Mouse (Mus musculus): ENCODE measurements at regions not wholly inside any gene's neighbourhood (a gene's known extent, or its start where the extent isn't known, plus 50 kb on each side); places are given as distances from the start of the nearest gene placed in this dataset.

DNA sequence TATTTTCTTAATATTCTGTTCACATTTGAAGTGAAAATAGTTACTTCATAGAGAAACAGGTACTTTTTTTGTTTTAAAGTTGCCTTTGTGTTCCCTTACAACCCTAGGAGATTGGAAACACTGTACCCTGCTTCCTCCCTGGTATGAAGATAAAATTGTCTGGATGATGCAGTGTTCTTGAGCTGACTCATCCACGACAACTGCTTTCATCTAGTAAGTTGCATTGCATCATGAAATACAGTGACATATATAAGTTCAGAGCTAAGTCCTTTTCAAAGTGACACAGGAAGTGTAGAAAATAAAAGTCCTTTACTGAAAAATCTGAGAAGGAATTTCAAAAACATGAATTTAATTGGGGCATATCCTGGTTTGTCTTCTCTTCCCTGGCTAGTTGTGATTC, 68.9 kb upstream of the Kcna4 start:
- no peak overlapping the region for H3K4me3 ChIP-seq (replicated peaks; ENCODE audit: low read depth, low read length)
- no peaks in the 10 kb centered on the region for H3K4me1 ChIP-seq (replicated peaks; ENCODE audit: insufficient read depth, low read length)
- no peak overlapping the region for H3K4me2 ChIP-seq (ENCODE audit: low read length)
- no peak overlapping the region for H3K27ac ChIP-seq
- DNase-seq (ENCODE audit: low spot score) (no peak), ATAC-seq (replicated peaks; ENCODE audit: low FRiP score, low read depth) (no peak)
- WGBS, result 73% methylated on average over 1 of the region's 1 CpGs
- no peaks in the 10 kb centered on the region for H3K9me3 ChIP-seq (replicated peaks; ENCODE audit: low read length)
- H3K36me3 ChIP-seq (ENCODE audit: insufficient read depth, low read length), result no peaks in the 10 kb centered on the region
- no peaks in the 10 kb centered on the region for H3K27me3 ChIP-seq (ENCODE audit: insufficient read depth, low read length)
- no peak overlapping the region for H3K9ac ChIP-seq (ENCODE audit: low read depth, low read length)
- no peak for TF ChIP-seq CTCF (IDR thresholded peaks at IDR 0.05; ENCODE audit: low read depth)

DNA sequence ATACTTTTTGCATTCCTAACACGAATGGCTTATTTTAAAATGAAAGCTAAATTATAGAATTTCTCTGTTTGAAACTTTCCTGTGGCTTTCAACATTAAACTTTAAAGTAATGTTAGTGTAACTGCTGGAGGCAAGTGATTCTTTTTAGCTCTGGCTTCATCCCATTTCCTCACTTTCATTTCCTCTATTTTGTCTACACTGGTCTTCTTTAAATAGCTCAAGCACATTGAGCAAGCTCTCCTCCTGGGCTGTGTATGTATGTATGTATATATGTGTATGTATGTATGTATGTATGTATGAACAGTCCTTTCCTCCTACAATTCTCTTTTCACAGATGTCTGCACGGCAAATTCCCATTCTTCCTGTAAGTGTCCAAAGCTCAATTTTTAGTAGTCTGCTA, 65.8 kb upstream of the Kcna4 start:
- no peaks in the 10 kb centered on the region for H3K27me3 ChIP-seq (ENCODE audit: insufficient read depth, low read length)
- no peak overlapping the region for H3K27ac ChIP-seq
- no peak overlapping the region for H3K9ac ChIP-seq (ENCODE audit: low read depth, low read length)
- H3K4me3 ChIP-seq (replicated peaks; ENCODE audit: low read depth, low read length), result no peak overlapping the region
- H3K9me3 ChIP-seq (replicated peaks; ENCODE audit: low read length), result no peaks in the 10 kb centered on the region
- ATAC-seq (replicated peaks; ENCODE audit: low FRiP score, low read depth) (no peak), DNase-seq (ENCODE audit: low spot score) (no peak)
- H3K36me3 ChIP-seq (ENCODE audit: insufficient read depth, low read length), result no peaks in the 10 kb centered on the region
- H3K4me2 ChIP-seq (ENCODE audit: low read length), result no peak overlapping the region
- H3K4me1 ChIP-seq (replicated peaks; ENCODE audit: insufficient read depth, low read length), result no peaks in the 10 kb centered on the region
- no peak for TF ChIP-seq CTCF (IDR thresholded peaks at IDR 0.05; ENCODE audit: low read depth)
- 64% methylated on average over 2 of the region's 2 CpGs for WGBS

DNA sequence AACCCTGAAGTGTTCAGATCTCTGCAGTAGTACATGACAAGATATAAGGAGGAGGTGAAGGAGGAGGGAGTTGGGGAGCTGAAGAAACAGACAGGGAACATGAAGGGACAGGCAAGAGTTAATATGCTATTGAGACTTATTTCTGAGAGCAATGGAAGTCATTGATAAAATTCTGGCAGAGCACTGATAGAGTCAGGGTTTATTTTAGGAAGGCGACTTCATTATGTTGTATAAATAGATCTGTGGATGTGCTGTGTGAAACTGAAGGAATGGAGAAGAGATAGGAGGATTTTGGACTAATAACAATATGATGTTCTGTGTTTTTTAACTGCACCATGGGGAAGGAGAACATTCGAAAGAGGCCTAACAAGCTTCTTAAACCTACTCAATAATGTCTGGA, 63.0 kb upstream of the Kcna4 start:
- Histone ChIP-seq H3K9ac (ENCODE audit: low read depth, low read length) (no peak overlapping the region), H3K27me3 (ENCODE audit: insufficient read depth, low read length) (no peaks in the 10 kb centered on the region), H3K27ac (no peak overlapping the region), H3K9me3 (replicated peaks; ENCODE audit: low read length) (no peaks in the 10 kb centered on the region), H3K4me1 (replicated peaks; ENCODE audit: insufficient read depth, low read length) (no peaks in the 10 kb centered on the region), H3K4me2 (ENCODE audit: low read length) (no peak overlapping the region), H3K4me3 (replicated peaks; ENCODE audit: low read depth, low read length) (no peak overlapping the region), H3K36me3 (ENCODE audit: insufficient read depth, low read length) (no peaks in the 10 kb centered on the region)
- ATAC-seq (replicated peaks; ENCODE audit: low FRiP score, low read depth) (no peak), DNase-seq (ENCODE audit: low spot score) (no peak)
- no peak for TF ChIP-seq CTCF (IDR thresholded peaks at IDR 0.05; ENCODE audit: low read depth)
- 85% methylated on average over 2 of the region's 2 CpGs for WGBS

DNA sequence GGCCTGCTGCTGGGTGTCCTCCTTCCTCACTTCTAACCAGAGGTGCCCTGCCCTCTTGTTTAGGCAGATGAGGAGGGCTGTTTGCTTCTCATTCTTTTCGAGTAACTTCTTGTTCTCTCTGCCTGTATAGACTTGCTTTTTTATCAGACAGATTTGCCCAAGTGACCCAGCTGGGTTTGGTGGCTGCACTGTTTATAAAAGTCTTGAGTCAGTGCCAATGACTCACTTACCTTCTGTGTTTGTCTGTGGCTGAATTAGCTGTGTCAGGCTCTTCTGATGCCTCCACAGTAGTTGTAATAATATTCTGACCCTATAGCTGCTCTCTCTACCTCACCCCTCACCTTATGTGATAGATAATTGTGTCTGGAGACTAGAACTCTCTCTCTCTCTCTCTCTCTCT, 62.2 kb upstream of the Kcna4 start:
- no peak for TF ChIP-seq CTCF (IDR thresholded peaks at IDR 0.05; ENCODE audit: low read depth)
- ATAC-seq (replicated peaks; ENCODE audit: low FRiP score, low read depth) (no peak), DNase-seq (ENCODE audit: low spot score) (no peak)
- no peak overlapping the region for H3K9ac ChIP-seq (ENCODE audit: low read depth, low read length)
- no peaks in the 10 kb centered on the region for H3K9me3 ChIP-seq (replicated peaks; ENCODE audit: low read length)
- no peaks in the 10 kb centered on the region for H3K4me1 ChIP-seq (replicated peaks; ENCODE audit: insufficient read depth, low read length)
- no peaks in the 10 kb centered on the region for H3K27me3 ChIP-seq (ENCODE audit: insufficient read depth, low read length)
- WGBS, result 55% methylated on average over 1 of the region's 1 CpGs
- no peaks in the 10 kb centered on the region for H3K36me3 ChIP-seq (ENCODE audit: insufficient read depth, low read length)
- no peak overlapping the region for H3K27ac ChIP-seq
- no peak overlapping the region for H3K4me2 ChIP-seq (ENCODE audit: low read length)
- no peak overlapping the region for H3K4me3 ChIP-seq (replicated peaks; ENCODE audit: low read depth, low read length)

DNA sequence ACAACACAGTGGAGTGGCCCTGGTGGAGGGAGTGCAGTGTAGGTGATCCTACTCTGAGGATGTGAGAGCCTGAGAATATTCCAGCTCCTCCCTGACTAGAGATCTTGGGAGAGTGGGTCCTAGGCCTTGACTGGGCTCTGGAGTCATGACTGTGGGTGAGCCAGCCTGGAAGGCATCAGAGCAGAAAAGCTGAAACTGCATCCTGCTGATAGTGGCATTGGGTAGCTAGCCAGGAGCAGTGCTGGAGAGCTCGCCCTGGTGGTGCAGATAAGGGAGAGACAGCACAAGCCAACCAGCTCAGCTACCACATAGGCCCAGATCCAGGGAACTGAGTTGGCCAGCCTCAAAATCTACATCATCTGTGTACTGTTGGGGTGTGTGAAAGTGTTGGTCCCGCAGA, 58.8 kb upstream of the Kcna4 start:
- Histone ChIP-seq H3K4me3 (replicated peaks; ENCODE audit: low read depth, low read length) (no peak overlapping the region), H3K9ac (ENCODE audit: low read depth, low read length) (no peak overlapping the region), H3K27me3 (ENCODE audit: insufficient read depth, low read length) (no peaks in the 10 kb centered on the region), H3K4me1 (replicated peaks; ENCODE audit: insufficient read depth, low read length) (no peaks in the 10 kb centered on the region), H3K27ac (no peak overlapping the region), H3K4me2 (ENCODE audit: low read length) (no peak overlapping the region), H3K36me3 (ENCODE audit: insufficient read depth, low read length) (no peaks in the 10 kb centered on the region), H3K9me3 (replicated peaks; ENCODE audit: low read length) (no peaks in the 10 kb centered on the region)
- no peak for TF ChIP-seq CTCF (IDR thresholded peaks at IDR 0.05; ENCODE audit: low read depth)
- 80% methylated on average over 2 of the region's 2 CpGs for WGBS
- DNase-seq (ENCODE audit: low spot score), result no peak
- ATAC-seq (replicated peaks; ENCODE audit: low FRiP score, low read depth), result no peak

DNA sequence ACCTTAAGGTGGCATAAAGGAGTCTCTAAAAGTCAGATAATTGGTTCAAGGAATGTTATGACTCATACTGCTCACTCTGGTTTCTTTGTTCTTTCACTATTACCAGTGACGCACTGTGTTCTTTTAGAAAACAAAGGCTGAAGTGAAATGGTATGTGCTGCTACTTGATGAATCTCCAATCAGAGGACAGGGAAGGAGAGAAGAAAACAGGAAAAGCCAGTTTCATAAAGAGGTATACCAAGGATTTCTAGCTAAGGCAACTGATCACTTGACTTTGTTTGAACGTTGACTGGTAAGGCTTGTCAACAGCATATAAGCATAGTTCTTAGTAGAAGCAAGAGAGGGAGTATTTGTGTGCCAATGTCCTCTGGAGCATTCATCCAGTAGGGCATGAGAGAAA, 57.6 kb upstream of the Kcna4 start:
- no peak for ATAC-seq (replicated peaks; ENCODE audit: low FRiP score, low read depth)
- no peak overlapping the region for H3K27ac ChIP-seq
- no peaks in the 10 kb centered on the region for H3K36me3 ChIP-seq (ENCODE audit: insufficient read depth, low read length)
- TF ChIP-seq CTCF (IDR thresholded peaks at IDR 0.05; ENCODE audit: low read depth), result no peak
- H3K9ac ChIP-seq (ENCODE audit: low read depth, low read length), result no peak overlapping the region
- H3K4me3 ChIP-seq (replicated peaks; ENCODE audit: low read depth, low read length), result no peak overlapping the region
- no peaks in the 10 kb centered on the region for H3K9me3 ChIP-seq (replicated peaks; ENCODE audit: low read length)
- DNase-seq (ENCODE audit: low spot score), result no peak
- 71% methylated on average over 2 of the region's 2 CpGs for WGBS
- H3K4me1 ChIP-seq (replicated peaks; ENCODE audit: insufficient read depth, low read length), result no peaks in the 10 kb centered on the region
- H3K4me2 ChIP-seq (ENCODE audit: low read length), result no peak overlapping the region
- no peaks in the 10 kb centered on the region for H3K27me3 ChIP-seq (ENCODE audit: insufficient read depth, low read length)

Measured in kidney, postnatal 0 days (tissue).